ENCODE assay signal across 7 mouse cellular contexts in genomic region chr11:32531871-32532764, GRCm38 (mm10). TPM values are rescaled to one million over a fixed set of nuclear protein-coding genes. Genes with fewer than 3 reads are reported as not detected.
DNase-seq lines count a peak whose midpoint lies in the region; ATAC-seq lines count a peak whose summit lies in the region.

Gene Efcab9, minus strand, starts transcription at chr11:32532081.

- H3K9me3 ChIP-seq in lung, embryonic 15.5 days = no peaks in the 10 kb centered on the region
- no peaks in the 10 kb centered on the region for H3K9me3 ChIP-seq in embryonic facial prominence, embryonic 12.5 days
- H3K9me3 ChIP-seq in intestine, embryonic 14.5 days (ENCODE audit: control insufficient read depth, low read length) = no peaks in the 10 kb centered on the region
- H3K9me3 ChIP-seq in neural tube, embryonic 12.5 days = no peaks in the 10 kb centered on the region

- 5% methylated on average over 33 of the region's 33 CpGs for WGBS in lung, embryonic 15.5 days
- 5% methylated on average over 33 of the region's 33 CpGs for WGBS in embryonic facial prominence, embryonic 12.5 days
- WGBS in intestine, embryonic 14.5 days = 3% methylated on average over 33 of the region's 33 CpGs
- WGBS in neural tube, embryonic 12.5 days = 8% methylated on average over 33 of the region's 33 CpGs

- no peak for DNase-seq in lung, postnatal 36 days
- peak; percentile 66 for DNase-seq in intestine, embryonic 14.5 days (ENCODE audit: low spot score)
- no peak for DNase-seq in adipocyte (ENCODE audit: low spot score)
- no peak for DNase-seq in adrenal gland, postnatal 14 days

- H3K4me1 ChIP-seq in lung, embryonic 15.5 days = peaks cover 17% of the 10 kb centered on the region
- peaks cover 6% of the 10 kb centered on the region; the same call in 1 of the 2 replicates for H3K4me1 ChIP-seq in embryonic facial prominence, embryonic 12.5 days
- H3K4me1 ChIP-seq in intestine, embryonic 14.5 days (replicated peaks; ENCODE audit: control insufficient read depth, insufficient read depth, low read length) = peaks cover 10% of the 10 kb centered on the region; the same call in 1 of the 2 replicates
- H3K4me1 ChIP-seq in neural tube, embryonic 12.5 days = peaks cover 31% of the 10 kb centered on the region

- H3K9ac ChIP-seq in lung, embryonic 15.5 days = peak within 1 kb of the TSS; percentile 56
- peak within 1 kb of the TSS; percentile 65 for H3K9ac ChIP-seq in embryonic facial prominence, embryonic 12.5 days
- H3K9ac ChIP-seq in intestine, embryonic 14.5 days (ENCODE audit: low read length) = peak within 1 kb of the TSS; percentile 53
- peak within 1 kb of the TSS; percentile 70 for H3K9ac ChIP-seq in neural tube, embryonic 12.5 days

- H3K36me3 ChIP-seq in lung, embryonic 15.5 days = no peaks in the 10 kb centered on the region
- no peaks in the 10 kb centered on the region for H3K36me3 ChIP-seq in embryonic facial prominence, embryonic 12.5 days
- no peaks in the 10 kb centered on the region for H3K36me3 ChIP-seq in intestine, embryonic 14.5 days (ENCODE audit: control insufficient read depth, insufficient read depth, low read length)
- no peaks in the 10 kb centered on the region for H3K36me3 ChIP-seq in neural tube, embryonic 12.5 days

- peak within 1 kb of the TSS; percentile 71 for H3K4me3 ChIP-seq in lung, embryonic 15.5 days
- peak within 1 kb of the TSS; percentile 58 for H3K4me3 ChIP-seq in embryonic facial prominence, embryonic 12.5 days
- H3K4me3 ChIP-seq in intestine, embryonic 14.5 days (ENCODE audit: low read depth, low read length) = peak within 1 kb of the TSS; percentile 61
- H3K4me3 ChIP-seq in neural tube, embryonic 12.5 days = peak within 1 kb of the TSS; percentile 55

- H3K4me2 ChIP-seq in lung, embryonic 15.5 days = peak within 1 kb of the TSS; percentile 99
- peak within 1 kb of the TSS; percentile 88 for H3K4me2 ChIP-seq in embryonic facial prominence, embryonic 12.5 days (replicated peaks)
- H3K4me2 ChIP-seq in intestine, embryonic 14.5 days (ENCODE audit: low read length) = peak within 1 kb of the TSS; percentile 95
- peak within 1 kb of the TSS; percentile 97 for H3K4me2 ChIP-seq in neural tube, embryonic 12.5 days (replicated peaks)

- ATAC-seq in lung, embryonic 15.5 days (ENCODE audit: borderline replicate concordance, extremely low read depth, low FRiP score, low TSS enrichment) = no peak
- no peak for ATAC-seq in embryonic facial prominence, embryonic 12.5 days (ENCODE audit: insufficient number of reproducible peaks, insufficient read depth, low FRiP score, low TSS enrichment)
- ATAC-seq in intestine, embryonic 14.5 days (replicated peaks; ENCODE audit: low FRiP score, low TSS enrichment, low read depth) = no peak; the same call in 1 of the 2 replicates
- ATAC-seq in neural tube, embryonic 12.5 days (ENCODE audit: low FRiP score, low read depth) = peak; percentile 18; the same call in 1 of the 2 replicates

- no peaks in the 10 kb centered on the region for H3K27me3 ChIP-seq in lung, embryonic 15.5 days
- H3K27me3 ChIP-seq in embryonic facial prominence, embryonic 12.5 days = no peaks in the 10 kb centered on the region
- H3K27me3 ChIP-seq in intestine, embryonic 14.5 days (replicated peaks; ENCODE audit: control insufficient read depth, insufficient read depth, low read length) = no peaks in the 10 kb centered on the region
- peaks cover 15% of the 10 kb centered on the region; the same call in 1 of the 2 replicates for H3K27me3 ChIP-seq in neural tube, embryonic 12.5 days (replicated peaks)

- 0 out of 2 replicates have a peak within 1 kb of the TSS, but pooled peaks have one; percentile 16 for H3K27ac ChIP-seq in lung, embryonic 15.5 days
- no peak within 1 kb of the TSS for H3K27ac ChIP-seq in embryonic facial prominence, embryonic 12.5 days
- no peak within 1 kb of the TSS for H3K27ac ChIP-seq in intestine, embryonic 14.5 days (ENCODE audit: low read depth)
- H3K27ac ChIP-seq in neural tube, embryonic 12.5 days = no peak within 1 kb of the TSS

RNA-seq across cellular contexts. Expression of gene Efcab9, which starts in this region (rescaled TPM):
- 0.58 and 0.81 TPM in 2 replicates for polyA plus RNA-seq in lung, embryonic 15.5 days (2015; fragmentation: Nextera tagmentation; extraction: Ambion mirVana)
- 0.32 and 0.36 TPM in 2 replicates for polyA plus RNA-seq in embryonic facial prominence, embryonic 12.5 days (2016; fragmentation: Nextera tagmentation; extraction: Ambion mirVana)
- polyA plus RNA-seq in intestine, embryonic 14.5 days (2014; fragmentation: Nextera tagmentation; extraction: Ambion mirVana) = 0.30 and 0.58 TPM in 2 replicates
- polyA plus RNA-seq in neural tube, embryonic 12.5 days (2016; fragmentation: Nextera tagmentation; extraction: Ambion mirVana) = 0.51 TPM in 1 of 2 replicates, not detected in the other
- 1.7 TPM in 1 of 2 replicates, not detected in the other for total RNA-seq in adrenal gland, postnatal 14 days (2021)

Comparison
In these comparisons a context has a peak if more than half of its experiments do, and no peak if none do; other contexts are left out.
1. Peak in DNase-seq, H3K4me3 ChIP-seq, H3K9ac ChIP-seq and H3K4me2 ChIP-seq in intestine, embryonic 14.5 days; RNA of the gene not detected or under 1 TPM.
2. Peak in ATAC-seq, H3K4me3 ChIP-seq, H3K9ac ChIP-seq and H3K4me2 ChIP-seq in neural tube, embryonic 12.5 days; RNA of the gene not detected or under 1 TPM.